In the genomic region with DNA sequence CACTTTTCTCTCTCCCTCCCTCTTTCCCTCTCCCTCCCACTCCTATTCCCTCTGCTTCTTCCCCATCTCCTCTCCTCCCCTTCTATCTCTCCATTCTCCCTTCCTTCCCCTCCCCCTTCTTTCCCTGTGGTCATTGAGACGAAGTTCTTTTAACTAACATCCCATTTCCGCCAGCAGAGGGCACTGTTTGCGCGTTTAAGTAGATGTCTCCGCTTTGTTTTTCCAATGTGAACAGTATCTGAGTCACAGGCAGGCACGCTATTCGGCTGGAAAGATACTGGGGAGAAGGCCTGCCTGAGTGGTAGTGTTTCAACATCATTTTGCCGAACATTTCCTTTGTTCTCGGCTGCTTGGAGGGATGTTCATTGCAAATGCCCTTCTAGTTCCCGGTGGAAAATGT, we compare ENCODE assay signal across 8 mouse cellular contexts.
DNase-seq lines count a peak whose midpoint lies in the region; ATAC-seq lines count a peak whose summit lies in the region.

No protein-coding gene starts in this region.

- peak; percentile 99 for DNase-seq in adipocyte (ENCODE audit: low spot score)
- peak; percentile 98 for DNase-seq in embryo, embryonic 10 days (ENCODE audit: low spot score)
- DNase-seq in gastrocnemius, postnatal 25 days = peak; percentile 76
- DNase-seq in left cerebral cortex, adult 9 months (ENCODE audit: low spot score in 2 of 2) = peak; percentile 70 to 96
- peak; percentile 94 to 95 for DNase-seq in right cerebral cortex, postnatal 10 days (ENCODE audit: low spot score in 2 of 2)
- DNase-seq in urinary bladder, postnatal 25 days (ENCODE audit: low spot score) = peak; percentile 88

- ATAC-seq in inflammation-experienced regulatory T-cells, adult 6 months = peak; percentile 74
- peak; percentile 95 for ATAC-seq in megakaryocyte progenitor cell, adult 5-6 weeks (replicated peaks; ENCODE audit: poor library complexity)

Comparison
In these comparisons a context has a peak if more than half of its experiments do, and no peak if none do; other contexts are left out.
1. Peak in every context shown above with its lines: DNase-seq and ATAC-seq.